Mouse (Mus musculus) testis, adult 2 months (tissue): ENCODE measurements around the gene Slc35b3.

Experiments
- CTCF ChIP-seq: fragments of 200-500 bp; IDR thresholded peaks from 2 replicates; pipeline ENCODE4 v1.5.1; 2012; ENCODE audit warnings: low read depth, mild to moderate bottlenecking, inconsistent platforms, low read length, moderate library complexity; ENCODE audit not compliant: control insufficient read depth, insufficient read depth, insufficient replicate concordance
- POLR2A ChIP-seq: fragments of 200-500 bp; IDR thresholded peaks from 2 replicates; pipeline ENCODE4 v1.6.1; 2012; ENCODE audit warnings: low read depth, mild to moderate bottlenecking, inconsistent platforms, low read length, moderate library complexity; ENCODE audit not compliant: control insufficient read depth

DNA sequence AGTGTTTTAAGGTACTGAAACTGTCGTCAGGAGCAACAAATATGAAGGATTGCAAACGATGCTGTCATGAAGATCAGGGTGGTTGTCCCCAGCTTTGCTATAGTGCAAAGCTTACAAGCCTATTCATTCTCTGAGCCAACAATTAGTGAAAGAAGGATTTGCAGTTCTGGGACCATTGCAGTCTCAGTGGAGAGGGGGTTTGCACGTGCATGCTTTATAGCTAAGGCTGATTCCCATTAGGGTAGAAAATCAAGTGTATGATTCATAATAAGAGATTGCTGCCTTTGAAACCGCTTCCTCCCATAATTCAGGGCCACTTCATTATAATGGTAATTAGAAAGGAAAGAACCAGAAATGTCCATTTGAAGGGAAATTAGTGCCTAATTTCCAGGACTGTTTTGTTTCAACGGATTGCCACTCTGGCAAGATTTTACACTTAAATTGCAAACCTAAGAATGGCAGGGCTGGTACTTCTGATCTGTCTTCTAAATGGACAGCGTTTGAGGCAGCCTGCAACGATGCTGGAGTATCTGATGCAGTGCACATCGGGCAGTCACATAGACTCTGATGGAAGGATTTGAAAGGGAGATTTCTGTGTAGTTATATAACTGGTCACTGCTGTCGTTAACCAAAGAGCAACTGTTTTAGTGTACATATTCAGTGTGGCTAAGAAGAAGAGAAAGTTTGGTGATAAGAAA, 42.3 kb downstream of the Slc35b3 start:
- TF ChIP-seq POLR2A (no peak), CTCF (no peak)
